Mouse (Mus musculus): ENCODE measurements around the gene Net1.
"Not testable (repeated sequence)": the region's sequence is repeated elsewhere in the genome, so short reads cannot be mapped to it uniquely, and the experiment has no call there.

GRCm38 (mm10) chr13:3837312-3837807 lies 80.7 kb downstream of the Net1 start, which contains the start of gene Calm4:
- not testable (repeated sequence) for TF ChIP-seq ZC3H11A (IDR thresholded peaks at IDR 0.05; ENCODE audit: borderline replicate concordance, low read depth, low read length); CHD2 (IDR thresholded peaks at IDR 0.05; ENCODE audit: low read depth, low read length); HCFC1 (IDR thresholded peaks at IDR 0.05; ENCODE audit: borderline replicate concordance, insufficient read depth, low read length); MAFK (IDR thresholded peaks at IDR 0.05; ENCODE audit: insufficient read depth, low read depth, low read length); ZNF384 (IDR thresholded peaks at IDR 0.05; ENCODE audit: low read depth, low read length)
